Mouse (Mus musculus): ENCODE results near the gene Slc12a8.
A peak's percentile ranks its signal among the peaks of the same experiment; 100 is the strongest.

- TF ChIP-seq CTCF (IDR thresholded peaks at IDR 0.05; ENCODE audit: borderline replicate concordance, insufficient read depth, low read length) (no peak), POLR2A (IDR thresholded peaks at IDR 0.05; ENCODE audit: low read depth, low read length) (peak; percentile 49)
These were observed 167.1 kb downstream of the Slc12a8 start, which contains the start of gene Heg1 for GRCm38 (mm10) chr16:33684162-33684702.

Data from embryonic fibroblast, embryonic 13.5 days (primary cell).